Mouse (Mus musculus) MEL (cell line): ENCODE results near the gene Tcf25. TPM values are rescaled to one million over a fixed set of nuclear protein-coding genes. Genes with fewer than 3 reads are reported as not detected.

Source experiments
- DNase-seq: peaks from one replicate; pipeline ENCODE4 v3.0.0; 2011; ENCODE audit warnings: low read depth, low spot score
- H3K27ac ChIP-seq: 2 replicates; pipeline ENCODE4 v1.5.1; 2012; ENCODE audit warnings: low read depth, mild to moderate bottlenecking, control low read depth, low read length, moderate library complexity; ENCODE audit not compliant: control insufficient read depth
- H3K27me3 ChIP-seq, 2 experiments: fragments of 150-350 bp in 1 of 2; sonication (generic) in 1 of 2; 2 replicates each; pipeline ENCODE4 v1.6.1; 2012; ENCODE audit warnings: low read length in 2 of 2, mild to moderate bottlenecking in 2 of 2, improper control_type of control experiment in 1 of 2, moderate library complexity in 1 of 2; ENCODE audit not compliant: insufficient read depth in 2 of 2, control insufficient read depth in 1 of 2
- H3K36me3 ChIP-seq, 2 experiments: 2 replicates each; pipeline ENCODE4 v1.6.1; 2012 to 2014; ENCODE audit warnings: low read length in 2 of 2, improper control_type of control experiment in 1 of 2, inconsistent platforms in 1 of 2, mild to moderate bottlenecking in 1 of 2; ENCODE audit not compliant: insufficient read depth in 2 of 2, control insufficient read depth in 1 of 2
- H3K4me1 ChIP-seq, 2 experiments: fragments of 150-350 bp in 1 of 2; sonication (generic) in 1 of 2; 2 replicates each; pipeline ENCODE4 v1.6.1; 2012; ENCODE audit warnings: low read length in 2 of 2, improper control_type of control experiment in 1 of 2, mild to moderate bottlenecking in 1 of 2; ENCODE audit not compliant: insufficient read depth in 2 of 2, control insufficient read depth in 1 of 2
- H3K4me3 ChIP-seq, 2 experiments: fragments of 150-350 bp in 1 of 2; sonication (generic) in 1 of 2; 2 replicates each; pipeline ENCODE4 v1.5.1; 2012; ENCODE audit warnings: low read depth in 2 of 2, low read length in 2 of 2, mild to moderate bottlenecking in 2 of 2, moderate library complexity in 2 of 2, control low read depth in 1 of 2, improper control_type of control experiment in 1 of 2; ENCODE audit not compliant: control insufficient read depth in 1 of 2, insufficient read depth in 1 of 2
- H3K79me2 ChIP-seq: 2 replicates; pipeline ENCODE4 v1.6.1; 2012; ENCODE audit warnings: mild to moderate bottlenecking, low read length, moderate library complexity; ENCODE audit not compliant: control insufficient read depth, poor library complexity, insufficient read depth
- H3K9ac ChIP-seq: 2 replicates; pipeline ENCODE4 v1.6.1; 2012; ENCODE audit warnings: low read depth, mild to moderate bottlenecking, control low read depth, low read length, moderate library complexity; ENCODE audit not compliant: control insufficient read depth, poor library complexity, severe bottlenecking
- H3K9me3 ChIP-seq: fragments of 150-350 bp; sonication (generic); replicated peaks from 2 replicates; pipeline ENCODE4 v1.6.1; 2012; ENCODE audit warnings: mild to moderate bottlenecking, low read length, improper control_type of control experiment, moderate library complexity; ENCODE audit not compliant: insufficient read depth
- BHLHE40 ChIP-seq: IDR thresholded peaks from 2 replicates; pipeline ENCODE4 v1.6.1; 2012; ENCODE audit warnings: low read depth, mild to moderate bottlenecking, inconsistent platforms, low read length, improper control_type of control experiment, borderline replicate concordance
- CHD1 ChIP-seq: IDR thresholded peaks from 2 replicates; pipeline ENCODE4 v1.6.1; 2012; ENCODE audit warnings: low read depth, mild to moderate bottlenecking, inconsistent platforms, low read length, improper control_type of control experiment
- CHD2 ChIP-seq: IDR thresholded peaks from 2 replicates; pipeline ENCODE4 v1.6.1; 2011; ENCODE audit warnings: low read length, improper control_type of control experiment
- E2F4 ChIP-seq: IDR thresholded peaks from 2 replicates; pipeline ENCODE4 v1.6.1; 2011; ENCODE audit warnings: low read depth, low read length, improper control_type of control experiment, borderline replicate concordance
- ELF1 ChIP-seq: IDR thresholded peaks from 2 replicates; pipeline ENCODE4 v1.6.1; 2014; ENCODE audit warnings: low read depth, mild to moderate bottlenecking, inconsistent platforms, low read length, improper control_type of control experiment, moderate library complexity
- EP300 ChIP-seq, 2 experiments: IDR thresholded peaks; 2 replicates each; pipeline ENCODE4 v1.6.1; 2011; ENCODE audit warnings: improper control_type of control experiment in 2 of 2, low read length in 2 of 2, low read depth in 1 of 2, mild to moderate bottlenecking in 1 of 2
- ETS1 ChIP-seq: IDR thresholded peaks from 2 replicates; pipeline ENCODE4 v1.6.1; 2012; ENCODE audit warnings: low read depth, mild to moderate bottlenecking, inconsistent platforms, low read length, improper control_type of control experiment, moderate library complexity
- GABPA ChIP-seq: IDR thresholded peaks from 2 replicates; pipeline ENCODE4 v1.6.1; 2012; ENCODE audit warnings: low read depth, mild to moderate bottlenecking, inconsistent platforms, low read length, improper control_type of control experiment, moderate library complexity
- GATA1 ChIP-seq: IDR thresholded peaks from 2 replicates; pipeline ENCODE4 v1.6.1; 2011; ENCODE audit warnings: low read depth, low read length, improper control_type of control experiment
- JUND ChIP-seq: IDR thresholded peaks from 2 replicates; pipeline ENCODE4 v1.6.1; 2011; ENCODE audit warnings: low read depth, mild to moderate bottlenecking, improper control_type of control experiment, low read length
- MAFK ChIP-seq: IDR thresholded peaks from 2 replicates; pipeline ENCODE4 v1.6.1; 2011; ENCODE audit warnings: low read depth, mild to moderate bottlenecking, low read length, improper control_type of control experiment, borderline replicate concordance
- MEF2A ChIP-seq: IDR thresholded peaks from 2 replicates; pipeline ENCODE4 v1.6.1; 2014; ENCODE audit warnings: low read depth, mild to moderate bottlenecking, inconsistent platforms, low read length, improper control_type of control experiment; ENCODE audit not compliant: poor library complexity, insufficient replicate concordance, severe bottlenecking; ENCODE audit errors: extremely low read depth
- MXI1 ChIP-seq: IDR thresholded peaks from 2 replicates; pipeline ENCODE4 v1.6.1; 2011; ENCODE audit warnings: mild to moderate bottlenecking, low read depth, low read length, improper control_type of control experiment
- MYB ChIP-seq: IDR thresholded peaks from 2 replicates; pipeline ENCODE4 v1.6.1; 2011; ENCODE audit warnings: mild to moderate bottlenecking, low read depth, low read length, improper control_type of control experiment
- MYC ChIP-seq: IDR thresholded peaks from 2 replicates; pipeline ENCODE4 v1.6.1; 2011; ENCODE audit warnings: low read depth, mild to moderate bottlenecking, low read length, improper control_type of control experiment, moderate library complexity
- NRF1 ChIP-seq: IDR thresholded peaks from 2 replicates; pipeline ENCODE4 v1.6.1; 2014; ENCODE audit warnings: low read depth, mild to moderate bottlenecking, inconsistent platforms, low read length, improper control_type of control experiment, moderate library complexity; ENCODE audit not compliant: poor library complexity, insufficient read depth, severe bottlenecking
- POLR2A ChIP-seq, 2 experiments: IDR thresholded peaks; 2 replicates each; pipeline ENCODE4 v1.6.1; 2011 to 2012; ENCODE audit warnings: low read length in 2 of 2, mild to moderate bottlenecking in 2 of 2, control low read depth in 1 of 2, improper control_type of control experiment in 1 of 2, low read depth in 1 of 2, moderate library complexity in 1 of 2; ENCODE audit not compliant: control insufficient read depth in 1 of 2, insufficient read depth in 1 of 2, poor library complexity in 1 of 2
- POLR2AphosphoS2 ChIP-seq: IDR thresholded peaks from 2 replicates; pipeline ENCODE4 v1.6.1; 2011; ENCODE audit warnings: low read length, improper control_type of control experiment
- POLR2AphosphoS5 ChIP-seq: IDR thresholded peaks from 2 replicates; pipeline ENCODE4 v1.6.1; 2012; ENCODE audit warnings: low read depth, borderline replicate concordance, mild to moderate bottlenecking, inconsistent platforms, low read length, moderate library complexity, mixed read lengths
- RAD21 ChIP-seq: IDR thresholded peaks from 2 replicates; pipeline ENCODE4 v1.6.1; 2011; ENCODE audit warnings: mild to moderate bottlenecking, low read depth, low read length, improper control_type of control experiment
- SMC3 ChIP-seq: IDR thresholded peaks from 2 replicates; pipeline ENCODE4 v1.6.1; 2011; ENCODE audit warnings: low read depth, low read length, improper control_type of control experiment
- TAL1 ChIP-seq: IDR thresholded peaks from 2 replicates; pipeline ENCODE4 v1.6.1; 2012; ENCODE audit warnings: mild to moderate bottlenecking, inconsistent platforms, low read length, moderate library complexity, mixed read lengths
- TBP ChIP-seq: IDR thresholded peaks from 2 replicates; pipeline ENCODE4 v1.8.0; 2011; ENCODE audit warnings: low read depth, low read length, improper control_type of control experiment
- UBTF ChIP-seq: IDR thresholded peaks from 2 replicates; pipeline ENCODE4 v1.6.1; 2012; ENCODE audit warnings: low read depth, mild to moderate bottlenecking, inconsistent platforms, low read length, improper control_type of control experiment, moderate library complexity, borderline replicate concordance; ENCODE audit not compliant: insufficient read depth
- USF2 ChIP-seq, 2 experiments: IDR thresholded peaks; 2 replicates each; pipeline ENCODE4 v1.6.1; 2011 to 2012; ENCODE audit warnings: improper control_type of control experiment in 2 of 2, low read length in 2 of 2, borderline replicate concordance in 1 of 2, inconsistent platforms in 1 of 2, low read depth in 1 of 2, mild to moderate bottlenecking in 1 of 2; ENCODE audit not compliant: insufficient read depth in 1 of 2
- ZC3H11A ChIP-seq: IDR thresholded peaks from 2 replicates; pipeline ENCODE4 v1.6.1; 2012; ENCODE audit warnings: low read depth, mild to moderate bottlenecking, inconsistent platforms, low read length, improper control_type of control experiment
- ZKSCAN1 ChIP-seq: IDR thresholded peaks from 2 replicates; pipeline ENCODE4 v1.6.1; 2012; ENCODE audit warnings: low read depth, mild to moderate bottlenecking, inconsistent platforms, low read length, improper control_type of control experiment, moderate library complexity
- ZMIZ1 ChIP-seq: IDR thresholded peaks from 2 replicates; pipeline ENCODE4 v1.6.1; 2012; ENCODE audit warnings: low read depth, mild to moderate bottlenecking, inconsistent platforms, low read length, improper control_type of control experiment, moderate library complexity
- ZNF384 ChIP-seq: IDR thresholded peaks from 2 replicates; pipeline ENCODE4 v1.6.1; 2012; ENCODE audit warnings: low read depth, mild to moderate bottlenecking, inconsistent platforms, low read length, improper control_type of control experiment
- polyA plus RNA-seq, 2 experiments: library from polyadenylated mRNA; stranded (reverse) in 1 of 2; unstranded in 1 of 2; fragments of >175 nt in 1 of 2; fragments of >200 nt in 1 of 2; gene quantifications; 2 replicates each; pipeline versions ENCODE4 v1.2.1 to v1.2.4; 2012; ENCODE audit warnings: low replicate concordance in 2 of 2, low read depth in 1 of 2; ENCODE audit not compliant: insufficient read length in 2 of 2, insufficient read depth in 1 of 2, missing spikeins in 1 of 2
- total RNA-seq: library from RNA; depleted of rRNA; stranded (reverse); fragments of 300-350 nt; gene quantifications from 2 replicates; pipeline ENCODE4 v1.2.3, GENCODE M21; 2012

The Tcf25 gene
- total and polyA plus RNA-seq, 3 experiments: 107 to 327 TPM; not detected in 1

DNA sequence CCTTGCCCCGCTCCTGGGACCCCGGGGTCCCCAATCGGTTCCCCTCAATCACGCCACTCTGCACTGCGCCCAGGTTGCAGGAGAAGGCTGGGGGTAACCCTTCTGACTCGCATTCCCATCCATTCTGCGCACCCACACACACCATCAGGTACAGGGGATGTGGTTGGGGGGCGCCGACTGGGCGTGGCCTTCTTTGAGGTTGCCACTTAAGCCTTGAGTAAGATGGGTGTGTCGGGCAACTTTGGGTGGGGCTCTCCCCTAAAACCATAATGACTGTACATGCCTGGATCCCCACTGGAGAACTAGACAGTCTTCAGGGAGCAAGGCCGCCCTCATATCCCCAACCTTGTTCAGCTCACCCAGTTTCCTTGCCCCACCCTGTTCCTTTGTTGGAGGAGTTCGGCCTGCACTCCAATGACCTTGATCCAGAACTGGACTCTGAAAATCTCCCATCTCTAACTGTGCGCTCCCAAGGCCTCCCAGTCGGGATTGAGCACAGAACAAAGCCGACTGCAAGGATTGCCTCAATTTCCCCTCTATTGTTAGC, 38.3 kb downstream of the Tcf25 start:
- no peak for TF ChIP-seq EP300 (IDR thresholded peaks at IDR 0.05; ENCODE audit: low read depth in 1 of 2, low read length in 2 of 2)
- no peak for TF ChIP-seq TBP
- no peak for TF ChIP-seq MYC
- TF ChIP-seq POLR2AphosphoS2: no peak
- TF ChIP-seq ZMIZ1: no peak
- TF ChIP-seq POLR2A (IDR thresholded peaks at IDR 0.05; ENCODE audit: control insufficient read depth in 1 of 2, insufficient read depth in 1 of 2, low read depth in 1 of 2, low read length in 2 of 2, poor library complexity in 1 of 2): no peak
- no peak for TF ChIP-seq E2F4
- TF ChIP-seq NRF1: no peak
- TF ChIP-seq JUND: no peak
- no peak for TF ChIP-seq POLR2AphosphoS5
- TF ChIP-seq ZNF384: no peak
- no peak for TF ChIP-seq GABPA
- no peak for DNase-seq
- no peak overlapping the region for H3K9ac ChIP-seq

DNA sequence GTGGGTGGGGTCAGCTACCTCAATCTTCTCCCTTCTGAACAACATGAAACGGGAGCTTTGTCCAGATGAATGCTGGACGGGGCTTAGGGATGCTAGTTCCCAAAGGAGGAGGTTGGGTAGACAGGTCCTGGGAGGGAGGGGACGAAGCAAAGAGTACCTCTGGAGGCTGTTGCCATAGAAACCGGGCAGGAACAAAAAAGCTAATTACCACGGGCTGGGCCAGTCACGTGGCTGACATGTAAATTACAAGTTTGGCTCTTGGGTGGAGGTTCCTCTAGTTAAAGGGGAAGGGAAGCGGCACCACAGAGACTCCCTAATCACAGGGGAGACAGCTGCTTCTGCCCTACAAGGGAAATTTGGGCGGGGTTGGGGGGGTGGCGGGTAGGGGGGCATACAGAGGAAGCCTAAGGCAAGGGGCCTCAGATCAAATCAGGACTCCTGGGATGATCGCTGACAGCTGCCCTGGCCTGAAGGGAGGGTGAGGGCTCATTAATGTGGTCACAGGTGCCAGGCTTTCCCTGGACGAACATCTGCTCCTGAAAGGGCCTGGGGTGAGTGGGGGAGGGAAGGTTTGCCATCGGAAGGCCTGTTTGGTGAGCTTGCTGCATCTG, 39.1 kb downstream of the Tcf25 start:
- H3K27me3 ChIP-seq: no peaks in the 10 kb centered on the region
- no peak overlapping the region for H3K4me3 ChIP-seq
- H3K4me1 ChIP-seq: peaks cover 2 to 56% of the 10 kb centered on the region in 2 experiments
- DNase-seq: peak; percentile 84
- peaks cover 0 to 37% of the 10 kb centered on the region in 2 experiments; a peak in 2 of 4 replicates for H3K36me3 ChIP-seq
- no peaks in the 10 kb centered on the region for H3K79me2 ChIP-seq
- H3K9me3 ChIP-seq: no peaks in the 10 kb centered on the region
- H3K27ac ChIP-seq: no peak overlapping the region
- H3K9ac ChIP-seq: no peak overlapping the region
- TF ChIP-seq ELF1: no peak
- TF ChIP-seq CHD1: no peak
- TF ChIP-seq RAD21: no peak
- TF ChIP-seq ZC3H11A: no peak
- TF ChIP-seq MYB: no peak
- no peak for TF ChIP-seq E2F4
- no peak for TF ChIP-seq MEF2A
- TF ChIP-seq CHD2: no peak
- TF ChIP-seq POLR2A (IDR thresholded peaks at IDR 0.05; ENCODE audit: control insufficient read depth in 1 of 2, insufficient read depth in 1 of 2, low read depth in 1 of 2, low read length in 2 of 2, poor library complexity in 1 of 2): no peak
- no peak for TF ChIP-seq MAFK
- peak; percentile 61 to 75 for TF ChIP-seq USF2 (IDR thresholded peaks at IDR 0.05; ENCODE audit: borderline replicate concordance in 1 of 2, insufficient read depth in 1 of 2, low read depth in 1 of 2, low read length in 2 of 2)
- no peak for TF ChIP-seq GABPA
- TF ChIP-seq TAL1: no peak
- TF ChIP-seq MXI1: peak; percentile 36; the same call in 1 of the 2 replicates
- no peak for TF ChIP-seq ZKSCAN1
- no peak for TF ChIP-seq SMC3
- TF ChIP-seq ZMIZ1: no peak
- TF ChIP-seq UBTF: no peak
- peak; percentile 57; the same call in 1 of the 2 replicates for TF ChIP-seq BHLHE40
- no peak for TF ChIP-seq EP300 (IDR thresholded peaks at IDR 0.05; ENCODE audit: low read depth in 1 of 2, low read length in 2 of 2)
- no peak for TF ChIP-seq ETS1
- no peak for TF ChIP-seq GATA1

More for the DNA sequence above, 38.3 kb downstream of the Tcf25 start:
- Histone ChIP-seq H3K4me1 (peaks cover 2 to 59% of the 10 kb centered on the region in 2 experiments), H3K27ac (no peak overlapping the region), H3K27me3 (no peaks in the 10 kb centered on the region), H3K9me3 (no peaks in the 10 kb centered on the region), H3K4me3 (peak overlapping the region in 1 of 2 experiments; percentile 40; a peak in 3 of 4 replicates), H3K79me2 (no peaks in the 10 kb centered on the region), H3K36me3 (peaks cover 0 to 42% of the 10 kb centered on the region in 2 experiments; a peak in 2 of 4 replicates)
